Mouse (Mus musculus): Measurements from ENCODE around the gene Cpa4. TPM values are rescaled to one million over a fixed set of nuclear protein-coding genes. Genes with fewer than 3 reads are reported as not detected.

Cpa4 gene
- polyA plus RNA-seq, 1 experiment from 2014 or later, result 2.5 TPM

- H3K27ac ChIP-seq (replicated peaks), result 0 out of 2 replicates have a peak overlapping the region, but pooled peaks have one; percentile 24
Measured at GRCm38 (mm10) chr6:30552628-30553027, 15.5 kb upstream of the Cpa4 start.

DNA sequence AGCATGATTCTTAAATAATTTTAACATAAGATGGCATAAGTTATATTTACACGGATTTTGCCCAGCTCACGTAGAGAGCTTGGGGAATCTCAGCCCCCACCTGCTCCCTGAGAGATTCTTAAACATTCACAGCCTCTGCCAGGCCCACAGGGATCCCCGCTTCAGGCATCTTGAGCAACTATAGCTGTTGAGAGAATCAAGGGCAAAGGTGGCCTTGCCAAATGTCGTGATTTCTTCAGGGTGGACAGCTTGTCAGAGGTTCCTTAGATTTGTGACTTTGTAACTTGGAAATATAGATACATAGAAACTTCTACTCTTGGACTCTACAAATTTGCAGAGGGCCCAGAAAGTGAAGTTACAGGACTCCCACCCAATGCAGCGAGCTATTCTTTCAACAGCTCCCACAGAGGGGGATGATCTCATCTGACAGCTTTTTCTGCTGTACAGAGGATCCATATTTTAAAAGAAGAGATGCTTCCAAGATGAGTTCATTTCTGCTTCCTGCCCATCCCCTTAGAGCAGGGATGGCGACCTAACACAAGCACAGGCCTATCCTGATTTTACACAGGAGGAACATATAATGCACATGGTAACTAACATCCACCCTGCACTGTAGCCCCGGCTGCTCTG is 14.7 kb upstream of the Cpa4 start:
- H3K27ac ChIP-seq (replicated peaks), result 0 out of 2 replicates have a peak overlapping the region, but pooled peaks have one; percentile 20
- H3K4me1 ChIP-seq, result peaks cover 34% of the 10 kb centered on the region
- peaks cover 5% of the 10 kb centered on the region; the same call in 1 of the 2 replicates for H3K9me3 ChIP-seq
- no peak for ATAC-seq (ENCODE audit: extremely low read depth, insufficient number of reproducible peaks, low FRiP score, low TSS enrichment)
- H3K9ac ChIP-seq, result no peak overlapping the region
- no peak overlapping the region for H3K4me2 ChIP-seq
- H3K27me3 ChIP-seq (replicated peaks), result no peaks in the 10 kb centered on the region
- H3K4me3 ChIP-seq, result no peak overlapping the region
- WGBS, result 65% methylated on average over 7 of the region's 7 CpGs
- H3K36me3 ChIP-seq, result no peaks in the 10 kb centered on the region

More at GRCm38 (mm10) chr6:30552628-30553027, 15.5 kb upstream of the Cpa4 start:
- no peaks in the 10 kb centered on the region for H3K36me3 ChIP-seq
- no peaks in the 10 kb centered on the region for H3K27me3 ChIP-seq (replicated peaks)
- WGBS, result 49% methylated on average over 6 of the region's 6 CpGs
- no peak overlapping the region for H3K9ac ChIP-seq
- H3K9me3 ChIP-seq, result peaks cover 5% of the 10 kb centered on the region; the same call in 1 of the 2 replicates
- H3K4me3 ChIP-seq, result no peak overlapping the region
- H3K4me2 ChIP-seq, result peak overlapping the region; percentile 52; the same call in 1 of the 2 replicates
- no peak for ATAC-seq (ENCODE audit: extremely low read depth, insufficient number of reproducible peaks, low FRiP score, low TSS enrichment)
- peaks cover 42% of the 10 kb centered on the region for H3K4me1 ChIP-seq

DNA sequence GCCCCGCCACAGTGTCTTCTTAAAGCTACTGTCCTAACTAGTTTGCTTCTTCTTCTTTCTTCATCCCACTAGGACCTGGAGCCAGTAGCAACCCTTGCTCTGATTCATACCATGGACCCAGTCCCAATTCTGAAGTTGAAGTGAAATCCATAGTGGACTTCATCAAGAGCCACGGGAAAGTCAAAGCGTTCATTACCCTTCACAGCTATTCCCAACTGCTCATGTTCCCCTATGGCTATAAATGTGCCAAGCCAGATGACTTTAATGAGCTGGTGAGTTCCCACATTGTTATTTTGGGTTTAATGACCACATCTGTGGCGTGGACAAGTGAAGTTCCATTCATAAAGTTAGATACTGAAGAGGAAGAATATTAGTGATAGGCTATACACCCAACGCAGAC is 14.1 kb upstream of the Cpa4 start:
- 82% methylated on average over 5 of the region's 5 CpGs for WGBS

GRCm38 (mm10) chr6:30554621-30555170 is 13.5 kb upstream of the Cpa4 start:
- H3K4me1 ChIP-seq, result peaks cover 24% of the 10 kb centered on the region
- H3K4me3 ChIP-seq, result no peak overlapping the region
- no peak overlapping the region for H3K9ac ChIP-seq
- ATAC-seq (ENCODE audit: extremely low read depth, insufficient number of reproducible peaks, low FRiP score, low TSS enrichment), result no peak
- no peak overlapping the region for H3K27ac ChIP-seq (replicated peaks)
- 92% methylated on average over 5 of the region's 5 CpGs for WGBS
- no peaks in the 10 kb centered on the region for H3K36me3 ChIP-seq
- no peak overlapping the region for H3K4me2 ChIP-seq
- peaks cover 5% of the 10 kb centered on the region; the same call in 1 of the 2 replicates for H3K9me3 ChIP-seq
- H3K27me3 ChIP-seq (replicated peaks), result no peaks in the 10 kb centered on the region

More for the DNA sequence above, 14.1 kb upstream of the Cpa4 start:
- no peaks in the 10 kb centered on the region for H3K27me3 ChIP-seq (replicated peaks)
- H3K4me3 ChIP-seq, result no peak overlapping the region
- peaks cover 5% of the 10 kb centered on the region; the same call in 1 of the 2 replicates for H3K9me3 ChIP-seq
- no peaks in the 10 kb centered on the region for H3K36me3 ChIP-seq
- H3K27ac ChIP-seq (replicated peaks), result no peak overlapping the region
- no peak for ATAC-seq (ENCODE audit: extremely low read depth, insufficient number of reproducible peaks, low FRiP score, low TSS enrichment)
- peaks cover 29% of the 10 kb centered on the region for H3K4me1 ChIP-seq
- no peak overlapping the region for H3K4me2 ChIP-seq
- no peak overlapping the region for H3K9ac ChIP-seq

DNA sequence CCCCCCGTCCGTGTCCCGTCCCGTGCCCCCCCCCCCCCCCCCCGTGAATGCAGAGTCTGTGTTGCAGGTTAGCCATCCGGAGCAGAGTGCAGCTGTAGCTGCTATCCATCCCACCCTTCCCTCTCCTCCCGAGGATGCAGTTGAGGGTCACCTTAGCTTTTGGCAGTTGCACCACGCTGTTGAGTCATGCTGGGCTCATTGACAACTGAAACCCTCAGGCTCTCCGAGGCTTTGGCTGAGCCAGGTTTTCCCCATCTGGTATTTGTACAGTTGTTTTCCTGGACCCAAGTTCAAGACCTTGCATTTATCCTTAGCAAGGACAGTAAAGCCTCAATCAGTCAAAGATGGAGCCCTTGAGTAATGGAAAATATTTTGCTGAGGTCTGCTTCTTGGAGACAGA is 12.1 kb upstream of the Cpa4 start:
- H3K4me1 ChIP-seq, result peaks cover 24% of the 10 kb centered on the region
- no peak for ATAC-seq (ENCODE audit: extremely low read depth, insufficient number of reproducible peaks, low FRiP score, low TSS enrichment)
- H3K27me3 ChIP-seq (replicated peaks), result no peaks in the 10 kb centered on the region
- no peaks in the 10 kb centered on the region for H3K36me3 ChIP-seq
- H3K4me3 ChIP-seq, result no peak overlapping the region
- H3K27ac ChIP-seq (replicated peaks), result no peak overlapping the region
- WGBS, result 13% methylated on average over 2 of the region's 9 CpGs
- H3K9ac ChIP-seq, result no peak overlapping the region
- H3K9me3 ChIP-seq, result peaks cover under 1% of the 10 kb centered on the region; the same call in 1 of the 2 replicates
- H3K4me2 ChIP-seq, result no peak overlapping the region

- Histone ChIP-seq H3K9ac (no peak overlapping the region), H3K27ac (replicated peaks) (no peak overlapping the region), H3K36me3 (no peaks in the 10 kb centered on the region), H3K27me3 (replicated peaks) (no peaks in the 10 kb centered on the region), H3K4me2 (no peak overlapping the region), H3K4me1 (peaks cover 16% of the 10 kb centered on the region; the same call in 1 of the 2 replicates), H3K4me3 (no peak overlapping the region), H3K9me3 (no peaks in the 10 kb centered on the region)
- no peak for ATAC-seq (ENCODE audit: extremely low read depth, insufficient number of reproducible peaks, low FRiP score, low TSS enrichment)
- WGBS, result 48% methylated on average over 1 of the region's 1 CpGs
Measured at GRCm38 (mm10) chr6:30559726-30560125, 8.4 kb upstream of the Cpa4 start.

DNA sequence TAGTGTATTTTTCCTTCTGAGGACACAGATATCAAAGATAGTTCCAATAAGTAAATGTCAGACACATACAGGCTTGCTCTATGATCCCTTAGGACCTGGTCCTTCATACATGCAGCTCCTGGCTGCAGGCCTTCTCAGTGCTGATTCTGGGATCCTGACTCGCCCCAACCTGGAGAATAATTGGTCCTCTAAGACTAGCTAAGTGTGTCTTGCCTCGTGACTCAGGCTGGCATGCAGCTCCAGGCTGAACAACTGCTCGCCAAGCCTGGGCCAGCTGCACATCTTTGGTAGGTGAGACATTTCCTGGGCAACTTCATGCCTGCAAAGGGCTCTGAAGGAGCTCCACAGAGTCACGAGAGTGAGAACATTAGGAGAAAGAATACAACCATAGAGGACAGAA is 6.0 kb upstream of the Cpa4 start:
- Histone ChIP-seq H3K4me3 (no peak overlapping the region), H3K4me2 (no peak overlapping the region), H3K27me3 (replicated peaks) (no peaks in the 10 kb centered on the region), H3K4me1 (peaks cover 8% of the 10 kb centered on the region; the same call in 1 of the 2 replicates), H3K27ac (replicated peaks) (no peak overlapping the region), H3K9me3 (no peaks in the 10 kb centered on the region), H3K9ac (no peak overlapping the region), H3K36me3 (no peaks in the 10 kb centered on the region)
- WGBS, result 72% methylated on average over 4 of the region's 4 CpGs
- no peak for ATAC-seq (ENCODE audit: extremely low read depth, insufficient number of reproducible peaks, low FRiP score, low TSS enrichment)

DNA sequence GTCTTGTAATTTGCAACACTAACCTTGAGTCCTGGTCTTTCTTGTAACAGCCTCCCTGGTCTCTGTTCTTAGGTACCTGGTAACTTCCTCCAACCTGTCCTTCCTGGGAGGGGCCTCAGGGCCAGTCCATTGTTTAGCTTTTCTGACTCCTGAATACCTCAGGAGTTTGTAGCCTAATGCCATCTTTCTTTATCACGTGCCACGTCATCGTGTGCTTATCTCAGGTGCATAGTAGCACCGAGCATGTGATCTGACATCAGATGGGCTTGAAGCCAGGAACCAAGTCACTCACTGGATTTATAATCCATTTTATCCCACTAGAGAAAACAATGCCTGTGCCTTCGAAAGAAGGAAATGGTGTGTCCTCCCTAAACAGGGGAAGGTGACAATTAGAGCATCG is 4.6 kb upstream of the Cpa4 start:
- Histone ChIP-seq H3K4me1 (peaks cover 16% of the 10 kb centered on the region), H3K4me2 (no peak overlapping the region), H3K27me3 (replicated peaks) (no peaks in the 10 kb centered on the region), H3K27ac (replicated peaks) (no peak overlapping the region), H3K36me3 (no peaks in the 10 kb centered on the region), H3K9me3 (no peaks in the 10 kb centered on the region), H3K4me3 (no peak overlapping the region), H3K9ac (no peak overlapping the region)
- WGBS, result 66% methylated on average over 6 of the region's 6 CpGs
- ATAC-seq (ENCODE audit: extremely low read depth, insufficient number of reproducible peaks, low FRiP score, low TSS enrichment), result no peak

DNA sequence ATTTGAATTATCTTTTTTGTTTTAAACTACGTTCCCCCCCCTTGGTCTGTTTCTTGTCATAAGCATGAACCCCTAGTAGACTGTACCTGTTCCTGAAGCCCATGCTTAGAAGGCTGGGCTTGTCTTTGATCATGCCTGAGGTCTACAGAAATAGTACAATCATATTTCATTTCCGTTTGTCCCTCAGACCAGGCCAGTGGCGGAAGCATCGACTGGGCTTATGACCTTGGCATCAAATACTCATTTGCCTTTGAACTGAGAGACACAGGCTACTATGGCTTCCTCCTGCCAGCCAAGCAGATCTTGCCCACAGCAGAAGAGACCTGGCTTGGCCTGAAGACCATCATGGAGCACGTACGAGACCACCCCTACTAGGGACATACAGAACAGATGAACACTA is 4.1 kb upstream of the Cpa4 start:
- no peaks in the 10 kb centered on the region for H3K36me3 ChIP-seq
- no peak overlapping the region for H3K27ac ChIP-seq (replicated peaks)
- 84% methylated on average over 6 of the region's 6 CpGs for WGBS
- no peak for ATAC-seq (ENCODE audit: extremely low read depth, insufficient number of reproducible peaks, low FRiP score, low TSS enrichment)
- no peak overlapping the region for H3K4me3 ChIP-seq
- no peak overlapping the region for H3K9ac ChIP-seq
- no peaks in the 10 kb centered on the region for H3K9me3 ChIP-seq
- no peak overlapping the region for H3K4me2 ChIP-seq
- H3K27me3 ChIP-seq (replicated peaks), result no peaks in the 10 kb centered on the region
- peaks cover 19% of the 10 kb centered on the region for H3K4me1 ChIP-seq

GRCm38 (mm10) chr6:30569331-30569730 is 1.2 kb downstream of the Cpa4 start:
- no peak for ATAC-seq (ENCODE audit: extremely low read depth, insufficient number of reproducible peaks, low FRiP score, low TSS enrichment)
- Histone ChIP-seq H3K4me2 (no peak overlapping the region), H3K4me1 (peaks cover 52% of the 10 kb centered on the region), H3K4me3 (no peak overlapping the region), H3K27me3 (replicated peaks) (no peaks in the 10 kb centered on the region), H3K36me3 (no peaks in the 10 kb centered on the region), H3K27ac (replicated peaks) (peak overlapping the region; percentile 49; the same call in 1 of the 2 replicates), H3K9me3 (no peaks in the 10 kb centered on the region), H3K9ac (no peak overlapping the region)
- 82% methylated on average over 10 of the region's 10 CpGs for WGBS

- Histone ChIP-seq H3K36me3 (no peaks in the 10 kb centered on the region), H3K9me3 (no peaks in the 10 kb centered on the region), H3K9ac (no peak overlapping the region), H3K27ac (replicated peaks) (peak overlapping the region; percentile 49), H3K4me1 (peaks cover 59% of the 10 kb centered on the region), H3K4me3 (no peak overlapping the region), H3K4me2 (no peak overlapping the region), H3K27me3 (replicated peaks) (no peaks in the 10 kb centered on the region)
- 47% methylated on average over 5 of the region's 5 CpGs for WGBS
- ATAC-seq (ENCODE audit: extremely low read depth, insufficient number of reproducible peaks, low FRiP score, low TSS enrichment), result no peak
Measured at GRCm38 (mm10) chr6:30570012-30570411, 1.8 kb downstream of the Cpa4 start.

Measured in heart, embryonic 13.5 days (tissue).